Mouse (Mus musculus) cerebellum, adult 9-10 months (tissue): Measurements from ENCODE around the gene Prcc.
"Not testable (repeated sequence)": the region's sequence is repeated elsewhere in the genome, so short reads cannot be mapped to it uniquely, and the experiment has no call there.

Source experiments
- DNase-seq: peaks from one replicate; pipeline ENCODE4 v3.0.0; 2022

The Prcc gene

GRCm38 (mm10) chr3:87905880-87906485, 20.6 kb upstream of the Prcc start, which contains the start of gene Hdgf:
Gene Hdgf, plus strand, starts transcription at chr3:87906321.
- DNase-seq: peak; percentile 93

GRCm38 (mm10) chr3:87903821-87904220, 18.4 kb upstream of the Prcc start:
- DNase-seq: no peak

GRCm38 (mm10) chr3:87901959-87902358, 16.6 kb upstream of the Prcc start:
- DNase-seq: not testable (repeated sequence)

- no peak for DNase-seq
Observed at GRCm38 (mm10) chr3:87901036-87901624, 15.7 kb upstream of the Prcc start.

- no peak for DNase-seq
Observed at GRCm38 (mm10) chr3:87899776-87900175, 14.4 kb upstream of the Prcc start.

- no peak for DNase-seq
Observed at GRCm38 (mm10) chr3:87899266-87899665, 13.9 kb upstream of the Prcc start.

GRCm38 (mm10) chr3:87893367-87893905, 8.0 kb upstream of the Prcc start:
- DNase-seq: no peak

- no peak for DNase-seq
Observed at GRCm38 (mm10) chr3:87891481-87891880, 6.1 kb upstream of the Prcc start.

GRCm38 (mm10) chr3:87887400-87887799, 2.0 kb upstream of the Prcc start:
- DNase-seq: not testable (repeated sequence)

- peak; percentile 75 for DNase-seq
Observed at GRCm38 (mm10) chr3:87886416-87886815, 1.0 kb upstream of the Prcc start.

- DNase-seq: no peak
Observed at GRCm38 (mm10) chr3:87886004-87886365, 577 bp upstream of the Prcc start.

GRCm38 (mm10) chr3:87884708-87885251, 628 bp downstream of the Prcc start:
- DNase-seq: peak; percentile 74

- no peak for DNase-seq
Observed at GRCm38 (mm10) chr3:87884291-87884690, 1.1 kb downstream of the Prcc start.

- DNase-seq: no peak
Observed at GRCm38 (mm10) chr3:87877730-87878129, 7.7 kb downstream of the Prcc start.

GRCm38 (mm10) chr3:87864111-87864510, 21.3 kb downstream of the Prcc start:
- DNase-seq: not testable (repeated sequence)

- peak; percentile 64 for DNase-seq
Observed at GRCm38 (mm10) chr3:87859813-87860212, 25.6 kb downstream of the Prcc start.

- no peak for DNase-seq
Observed at GRCm38 (mm10) chr3:87857666-87858065, 27.7 kb downstream of the Prcc start.

GRCm38 (mm10) chr3:87855936-87856335, 29.5 kb downstream of the Prcc start:
- DNase-seq: no peak

GRCm38 (mm10) chr3:87854795-87855568, 30.4 kb downstream of the Prcc start:
- no peak for DNase-seq

GRCm38 (mm10) chr3:87849117-87849516, 36.3 kb downstream of the Prcc start:
- no peak for DNase-seq

GRCm38 (mm10) chr3:87847680-87848079, 37.7 kb downstream of the Prcc start:
- DNase-seq: no peak

GRCm38 (mm10) chr3:87846650-87847110, 38.7 kb downstream of the Prcc start, which contains the start of gene Sh2d2a:
Gene Sh2d2a, plus strand, starts transcription at chr3:87846755.
- DNase-seq: no peak

- DNase-seq: no peak
Observed at GRCm38 (mm10) chr3:87846186-87846585, 39.2 kb downstream of the Prcc start.
